Mouse (Mus musculus): Measurements from ENCODE around the gene Wdr70. TPM values are rescaled to one million over a fixed set of nuclear protein-coding genes. Genes with fewer than 3 reads are reported as not detected.
A peak's percentile ranks its signal among the peaks of the same experiment; 100 is the strongest.

Wdr70 gene
- polyA plus RNA-seq, 1 experiment from 2014 or later, result 74.5 TPM

GRCm38 (mm10) chr15:8007413-8007812 lies 91.6 kb downstream of the Wdr70 start:
- H3K36me3 ChIP-seq (ENCODE audit: control insufficient read depth, insufficient read depth, low read length), result no peaks in the 10 kb centered on the region
- DNase-seq (ENCODE audit: low spot score) (peak; percentile 42), ATAC-seq (ENCODE audit: insufficient number of reproducible peaks, low FRiP score, low TSS enrichment, low read depth) (no peak)
- H3K9ac ChIP-seq (ENCODE audit: low read length), result no peak overlapping the region
- no peak overlapping the region for H3K27ac ChIP-seq (replicated peaks; ENCODE audit: low read depth, low read length)
- no peak overlapping the region for H3K4me2 ChIP-seq (ENCODE audit: low read depth, severe bottlenecking)
- no peaks in the 10 kb centered on the region for H3K27me3 ChIP-seq (ENCODE audit: control insufficient read depth, insufficient read depth, low read length)
- H3K4me1 ChIP-seq (ENCODE audit: control insufficient read depth, insufficient read depth, low read length), result no peaks in the 10 kb centered on the region
- no peak overlapping the region for H3K4me3 ChIP-seq (ENCODE audit: low read depth, low read length)
- WGBS, result 28% methylated on average over 8 of the region's 8 CpGs
- no peaks in the 10 kb centered on the region for H3K9me3 ChIP-seq (ENCODE audit: control insufficient read depth, low read length)

GRCm38 (mm10) chr15:8006056-8006455 lies 93.0 kb downstream of the Wdr70 start:
- Histone ChIP-seq H3K9me3 (ENCODE audit: control insufficient read depth, low read length) (no peaks in the 10 kb centered on the region), H3K9ac (ENCODE audit: low read length) (no peak overlapping the region), H3K27me3 (ENCODE audit: control insufficient read depth, insufficient read depth, low read length) (no peaks in the 10 kb centered on the region), H3K4me2 (ENCODE audit: low read depth, severe bottlenecking) (no peak overlapping the region), H3K36me3 (ENCODE audit: control insufficient read depth, insufficient read depth, low read length) (no peaks in the 10 kb centered on the region), H3K27ac (replicated peaks; ENCODE audit: low read depth, low read length) (no peak overlapping the region), H3K4me1 (ENCODE audit: control insufficient read depth, insufficient read depth, low read length) (no peaks in the 10 kb centered on the region), H3K4me3 (ENCODE audit: low read depth, low read length) (no peak overlapping the region)
- ATAC-seq (ENCODE audit: insufficient number of reproducible peaks, low FRiP score, low TSS enrichment, low read depth) (no peak), DNase-seq (ENCODE audit: low spot score) (no peak)
- WGBS, result 95% methylated on average over 1 of the region's 1 CpGs

GRCm38 (mm10) chr15:8005506-8005905 lies 93.5 kb downstream of the Wdr70 start:
- Histone ChIP-seq H3K4me2 (ENCODE audit: low read depth, severe bottlenecking) (no peak overlapping the region), H3K4me3 (ENCODE audit: low read depth, low read length) (no peak overlapping the region), H3K27ac (replicated peaks; ENCODE audit: low read depth, low read length) (no peak overlapping the region), H3K36me3 (ENCODE audit: control insufficient read depth, insufficient read depth, low read length) (no peaks in the 10 kb centered on the region), H3K9ac (ENCODE audit: low read length) (no peak overlapping the region), H3K27me3 (ENCODE audit: control insufficient read depth, insufficient read depth, low read length) (no peaks in the 10 kb centered on the region), H3K4me1 (ENCODE audit: control insufficient read depth, insufficient read depth, low read length) (no peaks in the 10 kb centered on the region), H3K9me3 (ENCODE audit: control insufficient read depth, low read length) (no peaks in the 10 kb centered on the region)
- no peak for ATAC-seq (ENCODE audit: insufficient number of reproducible peaks, low FRiP score, low TSS enrichment, low read depth)
- WGBS, result 79% methylated on average over 5 of the region's 5 CpGs
- DNase-seq (ENCODE audit: low spot score), result no peak

- ATAC-seq (ENCODE audit: insufficient number of reproducible peaks, low FRiP score, low TSS enrichment, low read depth) (no peak), DNase-seq (ENCODE audit: low spot score) (no peak)
- no peaks in the 10 kb centered on the region for H3K4me1 ChIP-seq (ENCODE audit: control insufficient read depth, insufficient read depth, low read length)
- H3K36me3 ChIP-seq (ENCODE audit: control insufficient read depth, insufficient read depth, low read length), result no peaks in the 10 kb centered on the region
- WGBS, result 88% methylated on average over 8 of the region's 8 CpGs
- no peak overlapping the region for H3K9ac ChIP-seq (ENCODE audit: low read length)
- H3K4me2 ChIP-seq (ENCODE audit: low read depth, severe bottlenecking), result no peak overlapping the region
- no peaks in the 10 kb centered on the region for H3K9me3 ChIP-seq (ENCODE audit: control insufficient read depth, low read length)
- no peak overlapping the region for H3K4me3 ChIP-seq (ENCODE audit: low read depth, low read length)
- H3K27me3 ChIP-seq (ENCODE audit: control insufficient read depth, insufficient read depth, low read length), result no peaks in the 10 kb centered on the region
- no peak overlapping the region for H3K27ac ChIP-seq (replicated peaks; ENCODE audit: low read depth, low read length)
Measured at GRCm38 (mm10) chr15:8003789-8004188, 95.2 kb downstream of the Wdr70 start.

- Histone ChIP-seq H3K27me3 (ENCODE audit: control insufficient read depth, insufficient read depth, low read length) (no peaks in the 10 kb centered on the region), H3K4me1 (ENCODE audit: control insufficient read depth, insufficient read depth, low read length) (no peaks in the 10 kb centered on the region), H3K4me2 (ENCODE audit: low read depth, severe bottlenecking) (no peak overlapping the region), H3K9ac (ENCODE audit: low read length) (no peak overlapping the region), H3K27ac (replicated peaks; ENCODE audit: low read depth, low read length) (no peak overlapping the region), H3K9me3 (ENCODE audit: control insufficient read depth, low read length) (no peaks in the 10 kb centered on the region), H3K36me3 (ENCODE audit: control insufficient read depth, insufficient read depth, low read length) (no peaks in the 10 kb centered on the region), H3K4me3 (ENCODE audit: low read depth, low read length) (no peak overlapping the region)
- WGBS, result 57% methylated on average over 14 of the region's 14 CpGs
- DNase-seq (ENCODE audit: low spot score) (no peak), ATAC-seq (ENCODE audit: insufficient number of reproducible peaks, low FRiP score, low TSS enrichment, low read depth) (no peak)
Measured at GRCm38 (mm10) chr15:7998843-7999546, 100.0 kb downstream of the Wdr70 start.

- Histone ChIP-seq H3K9me3 (ENCODE audit: control insufficient read depth, low read length) (no peaks in the 10 kb centered on the region), H3K36me3 (ENCODE audit: control insufficient read depth, insufficient read depth, low read length) (no peaks in the 10 kb centered on the region), H3K4me2 (ENCODE audit: low read depth, severe bottlenecking) (no peak overlapping the region), H3K4me3 (ENCODE audit: low read depth, low read length) (no peak overlapping the region), H3K9ac (ENCODE audit: low read length) (no peak overlapping the region), H3K27ac (replicated peaks; ENCODE audit: low read depth, low read length) (no peak overlapping the region), H3K27me3 (ENCODE audit: control insufficient read depth, insufficient read depth, low read length) (no peaks in the 10 kb centered on the region), H3K4me1 (ENCODE audit: control insufficient read depth, insufficient read depth, low read length) (no peaks in the 10 kb centered on the region)
- no peak for DNase-seq (ENCODE audit: low spot score)
- WGBS, result 86% methylated on average over 2 of the region's 2 CpGs
- no peak for ATAC-seq (ENCODE audit: insufficient number of reproducible peaks, low FRiP score, low TSS enrichment, low read depth)
Measured at GRCm38 (mm10) chr15:7998095-7998494, 100.9 kb downstream of the Wdr70 start.

- H3K4me2 ChIP-seq (ENCODE audit: low read depth, severe bottlenecking), result no peak overlapping the region
- H3K9me3 ChIP-seq (ENCODE audit: control insufficient read depth, low read length), result no peaks in the 10 kb centered on the region
Measured at GRCm38 (mm10) chr15:7993721-7994120, 105.3 kb downstream of the Wdr70 start.

GRCm38 (mm10) chr15:7990101-7990500 lies 108.9 kb downstream of the Wdr70 start:
- no peak for ATAC-seq (ENCODE audit: insufficient number of reproducible peaks, low FRiP score, low TSS enrichment, low read depth)

More at GRCm38 (mm10) chr15:7993721-7994120, 105.3 kb downstream of the Wdr70 start:
- Histone ChIP-seq H3K4me3 (ENCODE audit: low read depth, low read length) (no peak overlapping the region), H3K27ac (replicated peaks; ENCODE audit: low read depth, low read length) (no peak overlapping the region), H3K9ac (ENCODE audit: low read length) (no peak overlapping the region), H3K27me3 (ENCODE audit: control insufficient read depth, insufficient read depth, low read length) (no peaks in the 10 kb centered on the region), H3K36me3 (ENCODE audit: control insufficient read depth, insufficient read depth, low read length) (no peaks in the 10 kb centered on the region), H3K4me1 (ENCODE audit: control insufficient read depth, insufficient read depth, low read length) (no peaks in the 10 kb centered on the region)
- ATAC-seq (ENCODE audit: insufficient number of reproducible peaks, low FRiP score, low TSS enrichment, low read depth) (no peak), DNase-seq (ENCODE audit: low spot score) (no peak)
- WGBS, result 91% methylated on average over 6 of the region's 6 CpGs

GRCm38 (mm10) chr15:7987374-7987773 lies 111.6 kb downstream of the Wdr70 start:
- H3K36me3 ChIP-seq (ENCODE audit: control insufficient read depth, insufficient read depth, low read length), result no peaks in the 10 kb centered on the region
- 92% methylated on average over 8 of the region's 8 CpGs for WGBS
- no peak for ATAC-seq (ENCODE audit: insufficient number of reproducible peaks, low FRiP score, low TSS enrichment, low read depth)
- H3K9ac ChIP-seq (ENCODE audit: low read length), result no peak overlapping the region
- no peak overlapping the region for H3K27ac ChIP-seq (replicated peaks; ENCODE audit: low read depth, low read length)
- DNase-seq (ENCODE audit: low spot score), result no peak
- H3K4me1 ChIP-seq (ENCODE audit: control insufficient read depth, insufficient read depth, low read length), result no peaks in the 10 kb centered on the region
- H3K27me3 ChIP-seq (ENCODE audit: control insufficient read depth, insufficient read depth, low read length), result no peaks in the 10 kb centered on the region
- no peak overlapping the region for H3K4me2 ChIP-seq (ENCODE audit: low read depth, severe bottlenecking)
- no peak overlapping the region for H3K4me3 ChIP-seq (ENCODE audit: low read depth, low read length)
- H3K9me3 ChIP-seq (ENCODE audit: control insufficient read depth, low read length), result no peaks in the 10 kb centered on the region; the same call in 1 of the 2 replicates

More at GRCm38 (mm10) chr15:7990101-7990500, 108.9 kb downstream of the Wdr70 start:
- no peak overlapping the region for H3K4me2 ChIP-seq (ENCODE audit: low read depth, severe bottlenecking)
- no peaks in the 10 kb centered on the region for H3K27me3 ChIP-seq (ENCODE audit: control insufficient read depth, insufficient read depth, low read length)
- H3K9ac ChIP-seq (ENCODE audit: low read length), result no peak overlapping the region
- no peak overlapping the region for H3K27ac ChIP-seq (replicated peaks; ENCODE audit: low read depth, low read length)
- H3K36me3 ChIP-seq (ENCODE audit: control insufficient read depth, insufficient read depth, low read length), result no peaks in the 10 kb centered on the region
- no peaks in the 10 kb centered on the region for H3K4me1 ChIP-seq (ENCODE audit: control insufficient read depth, insufficient read depth, low read length)
- H3K9me3 ChIP-seq (ENCODE audit: control insufficient read depth, low read length), result no peaks in the 10 kb centered on the region; the same call in 1 of the 2 replicates
- H3K4me3 ChIP-seq (ENCODE audit: low read depth, low read length), result no peak overlapping the region
- DNase-seq (ENCODE audit: low spot score), result no peak
